Mouse (Mus musculus) MEL (cell line): ENCODE data around the gene Fndc3b.

ENCODE experiments used
- CTCF ChIP-seq, 3 experiments: IDR thresholded peaks in 2 of 3; conservative IDR thresholded peaks in 1 of 3; 2 replicates each; pipeline ENCODE4 v1.5.1; 2011 to 2012; ENCODE audit warnings: low read length in 3 of 3, low read depth in 2 of 3, mild to moderate bottlenecking in 2 of 3, improper control_type of control experiment in 1 of 3, inconsistent platforms in 1 of 3, mixed read lengths in 1 of 3, moderate library complexity in 1 of 3; ENCODE audit not compliant: control insufficient read depth in 1 of 3, insufficient read depth in 1 of 3, poor library complexity in 1 of 3, severe bottlenecking in 1 of 3
- E2F4 ChIP-seq: IDR thresholded peaks from 2 replicates; pipeline ENCODE4 v1.6.1; 2011; ENCODE audit warnings: low read depth, low read length, improper control_type of control experiment, borderline replicate concordance
- EP300 ChIP-seq, 2 experiments: IDR thresholded peaks; 2 replicates each; pipeline ENCODE4 v1.6.1; 2011; ENCODE audit warnings: improper control_type of control experiment in 2 of 2, low read length in 2 of 2, low read depth in 1 of 2, mild to moderate bottlenecking in 1 of 2
- ETS1 ChIP-seq: IDR thresholded peaks from 2 replicates; pipeline ENCODE4 v1.6.1; 2012; ENCODE audit warnings: low read depth, mild to moderate bottlenecking, inconsistent platforms, low read length, improper control_type of control experiment, moderate library complexity
- MAX ChIP-seq: IDR thresholded peaks from 2 replicates; pipeline ENCODE4 v1.6.1; 2011; ENCODE audit warnings: low read length, improper control_type of control experiment
- MAZ ChIP-seq: IDR thresholded peaks from 2 replicates; pipeline ENCODE4 v1.6.1; 2012; ENCODE audit warnings: low read depth, mild to moderate bottlenecking, inconsistent platforms, low read length, improper control_type of control experiment
- POLR2A ChIP-seq, 2 experiments: IDR thresholded peaks; 2 replicates each; pipeline ENCODE4 v1.6.1; 2011 to 2012; ENCODE audit warnings: low read length in 2 of 2, mild to moderate bottlenecking in 2 of 2, control low read depth in 1 of 2, improper control_type of control experiment in 1 of 2, low read depth in 1 of 2, moderate library complexity in 1 of 2; ENCODE audit not compliant: control insufficient read depth in 1 of 2, insufficient read depth in 1 of 2, poor library complexity in 1 of 2
- POLR2AphosphoS2 ChIP-seq: IDR thresholded peaks from 2 replicates; pipeline ENCODE4 v1.6.1; 2011; ENCODE audit warnings: low read length, improper control_type of control experiment
- POLR2AphosphoS5 ChIP-seq: IDR thresholded peaks from 2 replicates; pipeline ENCODE4 v1.6.1; 2012; ENCODE audit warnings: low read depth, borderline replicate concordance, mild to moderate bottlenecking, inconsistent platforms, low read length, moderate library complexity, mixed read lengths
- RCOR1 ChIP-seq: IDR thresholded peaks from 2 replicates; pipeline ENCODE4 v1.6.1; 2012; ENCODE audit warnings: low read depth, mild to moderate bottlenecking, inconsistent platforms, low read length, improper control_type of control experiment
- TCF12 ChIP-seq: IDR thresholded peaks from 2 replicates; pipeline ENCODE4 v1.6.1; 2014; ENCODE audit warnings: low read depth, mild to moderate bottlenecking, inconsistent platforms, low read length, improper control_type of control experiment, moderate library complexity
- USF1 ChIP-seq: IDR thresholded peaks from 2 replicates; pipeline ENCODE4 v1.6.1; 2014; ENCODE audit warnings: low read depth, mild to moderate bottlenecking, inconsistent platforms, low read length, improper control_type of control experiment, moderate library complexity
- ZC3H11A ChIP-seq: IDR thresholded peaks from 2 replicates; pipeline ENCODE4 v1.6.1; 2012; ENCODE audit warnings: low read depth, mild to moderate bottlenecking, inconsistent platforms, low read length, improper control_type of control experiment
- ZKSCAN1 ChIP-seq: IDR thresholded peaks from 2 replicates; pipeline ENCODE4 v1.6.1; 2012; ENCODE audit warnings: low read depth, mild to moderate bottlenecking, inconsistent platforms, low read length, improper control_type of control experiment, moderate library complexity

GRCm38 (mm10) chr3:27686732-27687491, 24.2 kb downstream of the Fndc3b start:
- TF ChIP-seq EP300 (IDR thresholded peaks at IDR 0.05; ENCODE audit: low read depth in 1 of 2, low read length in 2 of 2): no peak
- no peak for TF ChIP-seq TCF12
- TF ChIP-seq POLR2A (IDR thresholded peaks at IDR 0.05; ENCODE audit: control insufficient read depth in 1 of 2, insufficient read depth in 1 of 2, low read depth in 1 of 2, low read length in 2 of 2, poor library complexity in 1 of 2): no peak
- no peak for TF ChIP-seq CTCF (IDR thresholded peaks at IDR 0.05 in 2 of 3, conservative IDR thresholded peaks at IDR 0.05 in 1 of 3; ENCODE audit: control insufficient read depth in 1 of 3, insufficient read depth in 1 of 3, low read depth in 2 of 3, low read length in 3 of 3, poor library complexity in 1 of 3, severe bottlenecking in 1 of 3)
- no peak for TF ChIP-seq MAX
- no peak for TF ChIP-seq ZC3H11A
- TF ChIP-seq E2F4: no peak
- TF ChIP-seq USF1: no peak
- no peak for TF ChIP-seq POLR2AphosphoS2
- TF ChIP-seq MAZ: no peak
- no peak for TF ChIP-seq RCOR1
- TF ChIP-seq POLR2AphosphoS5: no peak
- TF ChIP-seq ETS1: no peak
- TF ChIP-seq ZKSCAN1: no peak
